Mouse (Mus musculus) urinary bladder, postnatal 10 days (tissue): ENCODE results near the gene Schip1.

Experiments used
- DNase-seq: peaks from one replicate; pipeline ENCODE4 v3.0.0; 2022; ENCODE audit warnings: low spot score

The Schip1 gene

GRCm38 (mm10) chr3:68270246-68270645, 205.6 kb downstream of the Schip1 start:
- DNase-seq: no peak

- no peak for DNase-seq
These were observed 206.9 kb downstream of the Schip1 start for GRCm38 (mm10) chr3:68271457-68271856.

- no peak for DNase-seq
These were observed 207.3 kb downstream of the Schip1 start for GRCm38 (mm10) chr3:68271881-68272280.

GRCm38 (mm10) chr3:68282844-68283594, 218.4 kb downstream of the Schip1 start:
- no peak for DNase-seq

GRCm38 (mm10) chr3:68283595-68283991, 219.0 kb downstream of the Schip1 start:
- no peak for DNase-seq

- DNase-seq: no peak
These were observed 219.9 kb downstream of the Schip1 start for GRCm38 (mm10) chr3:68284500-68284899.

- no peak for DNase-seq
These were observed 232.2 kb downstream of the Schip1 start for GRCm38 (mm10) chr3:68296752-68297151.

GRCm38 (mm10) chr3:68305647-68306046, 241.0 kb downstream of the Schip1 start:
- DNase-seq: no peak

GRCm38 (mm10) chr3:68306726-68307125, 242.1 kb downstream of the Schip1 start:
- DNase-seq: no peak

- DNase-seq: no peak
These were observed 261.0 kb downstream of the Schip1 start for GRCm38 (mm10) chr3:68325575-68325974.

GRCm38 (mm10) chr3:68332515-68332914, 267.9 kb downstream of the Schip1 start:
- DNase-seq: no peak

- DNase-seq: no peak
These were observed 270.9 kb downstream of the Schip1 start for GRCm38 (mm10) chr3:68335501-68335900.

- no peak for DNase-seq
These were observed 286.0 kb downstream of the Schip1 start for GRCm38 (mm10) chr3:68350624-68351023.

- no peak for DNase-seq
These were observed 286.9 kb downstream of the Schip1 start for GRCm38 (mm10) chr3:68351461-68351860.

- DNase-seq: no peak
These were observed 288.4 kb downstream of the Schip1 start for GRCm38 (mm10) chr3:68352961-68353360.

GRCm38 (mm10) chr3:68353492-68353891, 288.9 kb downstream of the Schip1 start:
- no peak for DNase-seq

GRCm38 (mm10) chr3:68356516-68356915, 291.9 kb downstream of the Schip1 start:
- DNase-seq: no peak

- DNase-seq: no peak
These were observed 303.4 kb downstream of the Schip1 start for GRCm38 (mm10) chr3:68368029-68368428.

- no peak for DNase-seq
These were observed 308.3 kb downstream of the Schip1 start for GRCm38 (mm10) chr3:68372925-68373324.

- DNase-seq: no peak
These were observed 310.5 kb downstream of the Schip1 start for GRCm38 (mm10) chr3:68375100-68375508.

- DNase-seq: no peak
These were observed 313.0 kb downstream of the Schip1 start for GRCm38 (mm10) chr3:68377452-68378198.

GRCm38 (mm10) chr3:68378799-68379198, 314.2 kb downstream of the Schip1 start:
- no peak for DNase-seq

GRCm38 (mm10) chr3:68379242-68379641, 314.6 kb downstream of the Schip1 start:
- no peak for DNase-seq
